ENCODE assay signal across 8 mouse cellular contexts in the genomic region with DNA sequence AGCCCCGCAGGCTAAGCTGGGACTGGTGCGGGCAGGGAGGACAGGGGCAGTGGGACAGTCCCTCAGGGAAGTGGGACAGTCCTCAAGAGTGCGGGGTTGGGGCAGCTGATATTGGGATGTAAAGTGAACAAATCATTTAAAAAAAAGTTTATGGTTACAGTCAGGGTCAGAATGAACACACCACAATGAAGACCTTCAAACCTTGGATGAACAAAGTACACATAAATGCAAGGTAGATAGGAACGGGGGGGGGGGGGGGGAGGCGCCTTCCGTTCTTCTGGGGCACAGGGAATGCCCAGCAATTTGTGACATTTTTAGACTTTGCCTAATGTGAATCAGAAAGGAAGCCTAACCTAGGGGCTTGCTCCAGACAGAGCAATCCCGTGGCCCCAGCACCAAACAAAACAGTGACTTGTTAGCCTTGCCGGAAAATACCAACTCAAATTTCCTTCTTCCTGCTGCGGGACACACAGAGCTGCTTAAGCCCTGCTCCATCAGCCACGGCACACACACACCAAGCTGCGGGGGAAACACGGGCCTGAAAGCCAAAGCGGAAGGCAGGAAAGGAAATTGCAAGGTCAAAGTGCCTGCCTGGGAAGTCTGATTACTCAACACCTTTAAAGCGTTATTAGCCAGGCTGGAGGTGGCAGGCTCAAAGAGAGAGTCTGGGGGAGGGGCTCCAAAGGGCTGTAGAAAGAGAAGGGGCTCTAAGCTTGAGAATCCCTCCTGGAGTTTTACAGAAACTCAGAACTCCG.
DNase-seq lines count a peak whose midpoint lies in the region; ATAC-seq lines count a peak whose summit lies in the region.

No protein-coding gene starts in this region.

- 7% methylated on average over 14 of the region's 15 CpGs for WGBS in embryonic facial prominence, embryonic 11.5 days
- WGBS in limb, embryonic 13.5 days = 9% methylated on average over 14 of the region's 15 CpGs
- WGBS in midbrain, embryonic 12.5 days = 22% methylated on average over 14 of the region's 15 CpGs

- H3K36me3 ChIP-seq in embryonic facial prominence, embryonic 11.5 days (replicated peaks; ENCODE audit: control insufficient read depth, insufficient read depth, low read depth, low read length) = no peaks in the 10 kb centered on the region
- no peaks in the 10 kb centered on the region for H3K36me3 ChIP-seq in limb, embryonic 13.5 days
- no peaks in the 10 kb centered on the region for H3K36me3 ChIP-seq in midbrain, embryonic 12.5 days

- H3K4me3 ChIP-seq in embryonic facial prominence, embryonic 11.5 days (ENCODE audit: low read depth, low read length) = no peak overlapping the region
- H3K4me3 ChIP-seq in limb, embryonic 13.5 days = peak overlapping the region; percentile 16
- no peak overlapping the region for H3K4me3 ChIP-seq in midbrain, embryonic 12.5 days

- H3K9me3 ChIP-seq in embryonic facial prominence, embryonic 11.5 days (replicated peaks; ENCODE audit: control insufficient read depth, low read length) = no peaks in the 10 kb centered on the region
- H3K9me3 ChIP-seq in limb, embryonic 13.5 days = no peaks in the 10 kb centered on the region
- H3K9me3 ChIP-seq in midbrain, embryonic 12.5 days = no peaks in the 10 kb centered on the region

- peak; percentile 76 for DNase-seq in R1 (ENCODE audit: low read depth, low spot score)
- DNase-seq in embryonic facial prominence, embryonic 11.5 days (ENCODE audit: low spot score) = peak; percentile 69
- peak; percentile 43 to 47 for DNase-seq in heart, postnatal 36 days
- no peak for DNase-seq in cerebellum, postnatal 36 days
- no peak for DNase-seq in cerebellum, adult 9-11 months

- intact Hi-C loops in heart, postnatal 36 days (cut with DNase I) = loop anchor here (5.0 kb wide), 1 partner anchor 313 kb away; no protein-coding TSS in a partner anchor

- H3K9ac ChIP-seq in embryonic facial prominence, embryonic 11.5 days (replicated peaks; ENCODE audit: low read length) = 0 out of 2 replicates have a peak overlapping the region, but pooled peaks have one; percentile 7
- 0 out of 2 replicates have a peak overlapping the region, but pooled peaks have one; percentile 14 for H3K9ac ChIP-seq in limb, embryonic 13.5 days
- H3K9ac ChIP-seq in midbrain, embryonic 12.5 days (replicated peaks) = 0 out of 2 replicates have a peak overlapping the region, but pooled peaks have one; percentile 1

- no peaks in the 10 kb centered on the region for H3K27me3 ChIP-seq in embryonic facial prominence, embryonic 11.5 days (ENCODE audit: control insufficient read depth, insufficient read depth, low read length)
- H3K27me3 ChIP-seq in limb, embryonic 13.5 days = no peaks in the 10 kb centered on the region
- peaks cover 14% of the 10 kb centered on the region for H3K27me3 ChIP-seq in midbrain, embryonic 12.5 days

- H3K27ac ChIP-seq in embryonic facial prominence, embryonic 11.5 days (replicated peaks; ENCODE audit: low read depth, low read length) = no peak overlapping the region
- H3K27ac ChIP-seq in limb, embryonic 13.5 days = peak overlapping the region; percentile 48; the same call in 1 of the 2 replicates
- H3K27ac ChIP-seq in midbrain, embryonic 12.5 days (replicated peaks) = no peak overlapping the region

- peak; percentile 56; the same call in 1 of the 2 replicates for ATAC-seq in embryonic facial prominence, embryonic 11.5 days (replicated peaks; ENCODE audit: insufficient number of reproducible peaks, low FRiP score, low TSS enrichment, low read depth)
- peak; percentile 73; the same call in 1 of the 2 replicates for ATAC-seq in limb, embryonic 13.5 days (ENCODE audit: low FRiP score, low read depth)
- ATAC-seq in midbrain, embryonic 12.5 days (ENCODE audit: low FRiP score, low read depth) = no peak
- ATAC-seq in activated CD4-positive, CD25-positive, alpha-beta regulatory T cell, adult 4 months = no peak

- H3K4me1 ChIP-seq in embryonic facial prominence, embryonic 11.5 days (ENCODE audit: control insufficient read depth, insufficient read depth, low read length) = no peaks in the 10 kb centered on the region; the same call in 1 of the 2 replicates
- peaks cover 45% of the 10 kb centered on the region for H3K4me1 ChIP-seq in limb, embryonic 13.5 days
- peaks cover 27% of the 10 kb centered on the region for H3K4me1 ChIP-seq in midbrain, embryonic 12.5 days

- peak overlapping the region; percentile 11; the same call in 1 of the 2 replicates for H3K4me2 ChIP-seq in embryonic facial prominence, embryonic 11.5 days (ENCODE audit: low read depth, low read length)
- H3K4me2 ChIP-seq in limb, embryonic 13.5 days (replicated peaks) = peak overlapping the region; percentile 54
- H3K4me2 ChIP-seq in midbrain, embryonic 12.5 days (replicated peaks) = peak overlapping the region; percentile 36

Comparison
In these comparisons a context has a peak if more than half of its experiments do, and no peak if none do; other contexts are left out.
1. DNase-seq: peak in R1 (single experiment), embryonic facial prominence, embryonic 11.5 days (single experiment) and heart, postnatal 36 days (2 of 2); none in cerebellum, postnatal 36 days (0 of 2) and cerebellum, adult 9-11 months (single experiment).
2. ATAC-seq: peak in embryonic facial prominence, embryonic 11.5 days (single experiment) and limb, embryonic 13.5 days (single experiment); none in midbrain, embryonic 12.5 days (single experiment) and activated CD4-positive, CD25-positive, alpha-beta regulatory T cell, adult 4 months (single experiment).
3. Peak in every context shown above with its lines, with median percentiles within 50 percentile points of each other: H3K4me2 ChIP-seq and H3K9ac ChIP-seq.